Mouse (Mus musculus): ENCODE measurements around the gene Sorbs1.
A peak's percentile ranks its signal among the peaks of the same experiment; 100 is the strongest.

The Sorbs1 gene

DNA sequence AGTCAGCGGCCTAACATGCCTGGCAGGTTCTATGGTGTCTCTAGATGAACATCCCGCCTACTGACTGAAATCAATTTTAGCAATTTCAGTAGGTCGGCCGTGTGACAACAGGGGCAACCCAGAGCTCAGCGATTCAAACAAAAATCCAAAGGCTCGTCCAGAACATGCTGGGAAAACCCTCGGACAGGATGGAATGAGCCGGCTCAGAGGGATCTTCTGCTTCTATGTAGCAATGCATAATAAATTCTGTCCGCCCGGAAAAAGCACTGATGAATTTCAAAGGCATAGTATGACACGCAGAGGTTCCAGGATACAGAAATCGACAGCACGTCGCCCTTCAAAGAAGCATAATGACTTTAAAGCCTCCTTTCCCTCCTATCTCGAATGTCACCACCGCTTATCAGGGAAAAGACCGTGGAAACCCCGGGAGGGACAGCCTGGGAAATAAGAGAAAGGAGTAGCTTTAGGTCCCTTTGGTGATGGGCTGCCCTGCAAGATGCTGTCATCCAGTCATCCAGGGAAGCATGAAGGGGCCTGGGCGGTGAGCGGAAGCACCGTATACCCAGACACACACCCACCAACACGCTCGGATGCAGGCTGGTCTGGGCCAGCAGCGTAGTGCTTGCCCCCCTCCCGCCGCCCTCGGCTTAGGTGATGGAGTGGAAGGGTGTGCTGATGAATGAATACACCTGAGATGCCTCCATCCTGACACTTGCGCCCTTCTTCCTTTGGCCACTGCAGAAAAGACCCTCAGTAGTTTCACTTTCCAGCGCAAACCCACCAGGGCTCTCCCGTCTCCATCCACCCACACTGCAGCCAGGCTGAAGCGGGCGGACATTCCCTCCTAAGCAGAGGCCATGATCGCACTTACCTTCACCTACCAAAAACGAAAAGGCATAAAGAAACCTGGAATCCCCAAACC is 818 bp downstream of the Sorbs1 start:
- peak; percentile 69 for DNase-seq

DNA sequence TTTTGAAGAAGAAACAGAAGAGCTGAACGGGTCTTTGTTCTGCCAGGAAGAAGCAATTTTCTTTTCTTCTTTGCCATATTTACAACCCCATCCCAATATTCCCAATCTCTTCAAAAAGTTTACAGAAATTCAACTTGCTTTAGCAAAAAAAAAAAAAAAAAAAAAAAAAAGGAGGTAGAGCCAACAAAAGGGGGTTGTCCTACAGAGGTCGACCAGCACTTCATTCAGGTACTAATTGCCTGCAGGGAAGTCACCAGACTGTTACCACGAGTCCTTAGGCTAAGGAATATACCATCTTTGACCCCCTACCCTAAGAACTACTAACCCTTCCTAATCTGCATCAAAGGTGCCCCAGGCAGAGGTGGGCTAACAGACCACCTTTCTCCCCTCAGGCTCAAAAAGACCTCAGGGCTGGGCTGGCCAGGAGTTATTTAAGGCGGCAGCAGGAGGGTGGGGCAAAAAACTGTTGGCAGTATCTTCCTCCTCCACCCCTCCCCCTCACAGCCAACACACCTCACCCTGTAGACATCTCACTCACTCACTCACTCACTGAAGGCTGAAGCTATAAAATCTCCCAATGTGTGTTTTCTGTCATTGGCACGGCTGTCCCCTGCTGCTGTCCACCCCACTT is 1.8 kb downstream of the Sorbs1 start:
- peak; percentile 54 for DNase-seq

DNA sequence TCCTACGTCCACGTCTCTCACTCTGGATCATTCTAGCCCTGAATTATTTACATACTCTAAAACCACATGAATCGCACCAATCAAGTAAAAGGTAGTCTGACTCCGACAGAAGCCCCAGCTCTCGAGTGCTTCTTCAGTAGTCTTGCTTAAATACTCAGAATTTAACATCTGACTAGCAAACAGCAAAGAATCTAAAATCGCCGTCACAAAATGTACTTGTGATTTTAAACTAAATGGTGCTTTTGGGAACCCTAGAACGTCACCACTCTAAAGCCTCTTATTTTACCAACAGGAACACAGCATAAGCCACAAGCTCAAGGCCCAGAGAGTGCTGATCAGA is 2.5 kb downstream of the Sorbs1 start:
- DNase-seq, result peak; percentile 31

DNA sequence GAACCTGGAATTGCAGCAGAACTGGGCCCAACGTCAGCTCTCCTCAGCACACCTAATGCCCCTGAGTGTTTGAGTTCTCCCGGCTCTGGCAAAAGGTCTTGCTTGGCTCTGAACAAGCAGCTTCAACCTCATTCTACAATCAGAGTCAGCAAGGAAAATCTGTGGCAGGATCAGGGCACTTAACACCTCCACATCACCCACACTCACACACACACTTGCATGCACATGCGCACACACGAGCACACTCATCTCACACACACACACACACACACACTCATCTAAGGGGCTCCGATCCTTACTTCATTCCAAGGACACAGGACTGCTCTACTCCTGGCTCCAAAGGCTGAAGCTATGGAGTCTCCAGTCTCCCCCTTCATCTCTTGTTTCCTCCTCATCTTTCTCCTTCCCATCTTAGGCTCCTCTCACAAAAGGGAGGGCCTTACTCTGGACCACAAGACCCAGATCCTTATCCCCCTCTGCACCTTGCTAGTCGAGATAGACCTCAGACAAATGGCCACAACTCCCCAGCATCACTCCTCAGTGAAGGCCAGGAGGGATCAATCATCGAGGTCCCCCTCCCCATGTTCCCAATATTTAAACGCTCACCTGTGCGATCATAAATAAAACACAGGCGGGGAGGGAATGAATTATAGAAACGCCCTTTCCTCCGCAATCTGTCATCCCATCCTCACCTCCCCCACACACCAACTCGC is 3.0 kb downstream of the Sorbs1 start:
- DNase-seq, result no peak

DNA sequence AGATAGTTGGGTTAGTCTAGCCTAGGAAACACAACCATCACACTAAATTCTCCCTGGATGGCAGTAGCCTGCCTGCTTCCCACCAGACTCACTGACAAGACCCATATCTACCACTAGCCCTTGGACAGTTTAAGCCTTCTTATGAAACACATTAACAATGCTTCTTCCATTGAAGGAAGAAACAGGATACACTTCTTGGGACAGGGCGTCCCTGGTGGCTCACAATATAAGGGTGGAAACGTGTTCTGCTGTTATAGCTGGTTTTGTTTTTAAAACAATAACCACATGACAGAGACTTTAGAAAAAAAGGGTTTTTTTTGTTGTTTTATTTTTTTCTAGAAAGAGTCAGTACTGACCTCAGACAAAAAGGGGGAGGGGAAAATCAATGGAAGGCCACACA is 4.3 kb downstream of the Sorbs1 start:
- no peak for DNase-seq

DNA sequence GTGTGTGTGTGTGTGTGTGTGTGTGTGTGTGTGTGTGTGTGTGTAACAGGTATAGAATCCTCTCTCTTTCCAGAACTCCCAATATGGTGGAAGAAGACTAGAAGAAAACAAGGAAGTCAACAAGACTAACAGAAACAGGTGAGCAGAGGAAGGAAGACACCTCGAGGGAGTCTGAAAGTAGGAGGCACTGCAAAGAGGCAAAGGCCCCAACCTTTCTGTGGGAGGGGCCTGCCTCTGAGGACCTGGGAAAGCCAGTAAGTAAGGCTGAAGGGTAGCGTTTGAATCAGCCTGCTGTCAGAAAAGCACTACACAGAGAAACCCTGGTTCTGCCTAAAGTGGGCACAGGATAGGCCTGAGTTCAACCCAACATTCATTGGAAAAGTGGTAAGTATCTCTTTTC is 4.7 kb downstream of the Sorbs1 start:
- no peak for DNase-seq

DNA sequence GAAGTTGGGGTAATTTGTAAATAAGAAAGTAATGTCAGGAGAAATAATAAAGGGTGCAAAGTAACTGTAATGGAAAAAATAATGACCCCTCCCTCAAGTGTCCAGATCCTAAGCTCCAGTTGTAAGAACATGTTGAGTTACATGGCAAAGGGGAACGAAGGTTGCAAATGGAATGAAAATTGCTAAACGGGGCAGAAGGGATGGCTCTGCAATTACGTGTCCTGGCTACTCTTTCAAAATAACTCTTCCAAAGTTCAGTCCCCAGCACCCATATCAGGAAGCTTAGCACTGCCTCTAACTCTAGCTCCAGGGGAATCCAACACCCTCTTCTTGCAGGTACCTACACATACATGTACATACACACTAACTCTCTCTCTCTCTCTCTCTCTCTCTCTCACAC is 6.6 kb downstream of the Sorbs1 start:
- DNase-seq, result no peak

DNA sequence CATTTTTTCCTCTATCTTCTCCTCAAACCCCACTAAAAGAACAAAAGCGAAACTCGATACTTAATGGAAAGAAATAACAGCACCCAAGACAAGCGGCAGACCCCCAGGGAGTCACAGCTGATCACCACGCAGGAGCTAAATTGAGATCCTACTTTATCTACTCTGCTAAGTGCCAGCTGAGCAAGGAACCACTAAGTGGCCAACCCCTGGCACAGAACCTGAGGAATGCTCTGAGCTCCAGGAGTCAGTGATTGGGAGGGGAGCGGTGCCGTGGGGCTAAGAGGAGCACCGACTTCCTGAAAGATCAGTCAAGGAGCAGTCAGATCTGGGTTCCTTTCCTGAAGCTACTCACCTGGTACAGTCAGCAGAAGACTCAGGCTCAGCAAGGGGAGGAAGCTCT is 9.2 kb downstream of the Sorbs1 start:
- DNase-seq, result no peak

DNA sequence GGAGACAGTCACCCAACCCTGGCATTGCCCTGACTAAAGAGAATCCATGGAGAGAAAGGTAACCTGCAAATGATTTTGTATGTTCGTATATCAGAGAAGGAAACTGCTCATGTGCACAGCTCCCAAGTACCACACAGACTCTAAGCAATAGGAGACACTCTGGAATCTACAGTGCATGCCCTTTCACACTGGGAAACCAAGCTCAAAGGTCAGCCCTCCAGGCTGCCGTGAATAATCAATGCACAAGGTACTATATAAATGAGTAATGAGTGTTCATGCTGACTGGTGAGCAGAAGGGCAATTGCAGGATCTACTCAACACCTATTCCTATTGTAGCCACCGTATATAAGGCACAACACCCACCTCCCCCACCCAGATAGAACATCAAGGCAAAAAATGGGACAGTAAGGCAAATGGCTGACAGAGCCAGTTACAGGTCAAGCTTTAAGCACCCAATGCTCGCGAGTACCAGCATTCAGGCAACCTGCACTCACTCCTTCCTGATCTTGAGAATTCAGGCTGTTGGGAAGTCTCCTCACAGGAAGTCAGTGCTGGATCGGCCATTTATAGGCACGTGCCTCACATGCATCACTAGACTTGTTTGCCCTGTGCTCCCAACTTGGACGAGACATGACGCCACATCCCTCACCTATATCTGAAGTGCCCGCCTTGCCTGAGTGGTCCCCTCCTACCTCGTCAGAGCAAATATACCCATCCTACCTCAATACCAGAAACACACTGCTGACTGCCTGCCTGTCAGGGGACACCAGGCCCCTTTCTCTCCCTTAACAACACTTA is 13.4 kb downstream of the Sorbs1 start:
- DNase-seq, result no peak

DNA sequence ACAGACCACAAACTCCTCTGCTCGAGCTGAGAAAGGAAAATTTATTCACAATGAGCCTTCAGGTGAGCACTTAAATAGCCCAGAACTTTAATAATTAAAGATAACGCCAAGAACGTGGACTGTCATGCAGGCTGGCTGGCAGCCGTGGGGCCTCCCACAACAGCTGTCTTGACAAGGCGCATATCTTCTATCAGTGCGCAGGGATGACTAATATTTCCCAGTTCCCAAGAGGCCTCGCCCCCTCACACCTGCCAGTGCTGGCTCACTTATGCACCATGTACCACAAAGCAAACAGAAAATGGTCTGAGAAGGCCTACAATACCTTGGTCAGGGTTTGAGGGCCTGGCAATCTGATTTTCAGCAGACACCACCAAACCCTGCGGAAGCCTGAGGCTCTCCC is 14.4 kb downstream of the Sorbs1 start:
- DNase-seq, result no peak

DNA sequence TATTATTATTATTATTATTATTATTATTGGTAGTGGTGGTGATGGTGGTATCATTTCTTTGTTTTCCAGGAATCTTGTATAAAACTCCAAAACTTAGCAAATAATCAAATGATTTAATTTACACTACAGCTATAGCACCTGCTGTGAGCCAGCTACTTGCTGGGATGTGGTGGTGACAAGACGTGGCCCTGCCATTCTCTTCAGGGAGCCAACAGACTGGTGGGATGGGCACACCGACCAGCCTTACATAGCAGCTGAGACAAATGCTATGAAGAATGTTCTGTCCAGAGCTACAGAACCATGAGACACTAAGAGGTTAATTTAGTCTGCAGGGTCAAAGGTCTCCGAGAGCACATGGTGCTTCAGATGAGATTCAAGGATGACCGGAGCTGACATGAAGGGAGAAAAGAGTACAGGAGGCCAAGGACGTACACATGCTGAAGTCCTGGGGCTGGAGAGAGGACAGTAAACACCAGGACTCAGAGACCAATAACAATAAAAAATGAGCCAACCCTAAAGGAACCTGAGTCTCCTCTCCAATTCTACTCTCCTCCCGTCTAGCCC is 15.3 kb downstream of the Sorbs1 start:
- no peak for DNase-seq

DNA sequence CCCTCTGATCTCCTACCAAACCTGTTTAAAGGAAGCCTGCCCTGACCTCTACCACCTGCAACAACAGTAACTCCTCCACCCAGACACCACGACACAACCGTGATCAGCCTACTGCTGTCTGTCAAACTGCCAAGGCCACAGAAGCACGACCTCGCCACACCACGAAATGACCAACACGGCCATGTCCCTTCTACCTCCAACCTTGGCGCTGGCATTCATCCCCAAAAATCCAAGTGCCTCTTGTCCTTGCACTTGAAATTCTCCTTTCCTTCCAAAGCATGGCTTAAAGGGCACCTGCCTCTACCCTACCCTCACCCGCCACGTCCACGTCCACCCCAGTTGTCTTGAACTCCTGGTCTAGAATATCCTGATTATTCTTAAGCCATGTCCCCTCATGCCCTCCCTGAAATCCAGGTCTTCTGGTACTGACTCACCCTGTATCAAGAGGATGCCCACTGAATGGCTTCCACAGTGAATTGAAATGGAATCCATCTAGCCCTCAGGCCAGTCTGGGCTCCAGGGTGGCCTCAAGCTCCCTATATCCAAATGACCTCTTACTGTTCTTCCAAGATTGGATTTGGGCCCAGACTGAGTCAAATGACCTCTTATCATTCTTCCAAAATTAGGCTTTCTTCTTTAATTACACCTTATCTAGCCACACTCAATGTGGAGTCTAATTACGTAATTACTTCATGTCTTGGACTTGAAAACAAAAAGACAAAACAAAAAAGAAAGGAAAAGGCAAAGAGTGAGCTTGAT is 16.9 kb downstream of the Sorbs1 start:
- DNase-seq, result no peak

DNA sequence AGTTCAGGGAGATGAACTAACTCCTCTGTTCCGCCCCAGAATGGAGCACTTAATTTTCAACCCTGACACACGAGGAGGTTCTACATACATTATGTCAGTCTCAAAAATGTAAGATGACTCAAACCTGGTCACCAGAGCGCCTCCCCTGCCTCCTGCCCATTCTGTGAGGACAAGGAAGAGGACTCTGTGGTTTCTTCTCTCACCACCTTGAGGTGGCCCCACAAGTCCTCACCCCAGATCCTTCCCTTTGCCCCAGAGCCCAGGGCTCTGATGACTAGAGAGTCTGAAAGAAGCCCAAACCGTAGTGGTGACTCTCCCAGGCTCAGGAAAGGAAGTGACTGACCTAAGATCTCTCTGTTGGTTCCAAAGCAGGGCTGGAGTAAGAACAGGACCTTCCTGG is 17.5 kb downstream of the Sorbs1 start:
- no peak for DNase-seq

DNA sequence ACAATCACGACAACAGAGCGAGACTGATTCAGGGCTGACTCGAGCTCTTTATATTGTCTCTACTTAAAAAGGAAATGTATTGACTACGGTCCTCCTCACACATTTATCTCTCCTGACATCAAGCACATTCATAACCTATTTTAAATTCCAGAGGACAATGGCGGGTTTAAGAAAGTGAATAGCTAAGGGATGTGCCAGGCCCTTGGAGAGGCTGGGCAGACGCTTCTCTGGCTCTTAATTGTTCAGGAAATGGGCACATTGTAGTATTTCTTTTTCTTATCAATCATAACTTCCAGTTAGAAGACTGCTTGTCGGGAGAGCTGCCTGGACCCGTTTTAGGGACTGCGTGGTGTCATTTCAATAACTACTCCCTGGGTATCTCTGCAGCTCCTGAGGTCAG is 20.7 kb downstream of the Sorbs1 start:
- no peak for DNase-seq

DNA sequence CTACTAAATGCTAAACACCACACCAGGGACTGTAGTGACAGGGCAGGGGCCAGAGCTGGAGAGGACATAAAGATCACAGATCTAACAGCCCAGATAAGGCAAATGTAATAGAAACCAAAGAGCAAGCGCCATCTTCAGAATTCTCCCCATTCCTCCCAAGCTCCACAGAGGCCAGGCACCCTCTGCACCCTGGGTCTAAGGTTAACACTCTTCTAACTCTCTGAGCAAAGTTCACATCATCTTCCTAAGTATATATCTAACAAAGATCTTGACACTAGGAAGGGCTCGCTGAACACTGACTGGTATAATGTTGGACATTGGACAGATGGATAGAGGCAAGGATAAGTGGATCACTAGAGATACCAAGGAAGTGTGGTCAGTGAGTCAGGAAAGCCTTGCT is 22.1 kb downstream of the Sorbs1 start:
- no peak for DNase-seq

DNA sequence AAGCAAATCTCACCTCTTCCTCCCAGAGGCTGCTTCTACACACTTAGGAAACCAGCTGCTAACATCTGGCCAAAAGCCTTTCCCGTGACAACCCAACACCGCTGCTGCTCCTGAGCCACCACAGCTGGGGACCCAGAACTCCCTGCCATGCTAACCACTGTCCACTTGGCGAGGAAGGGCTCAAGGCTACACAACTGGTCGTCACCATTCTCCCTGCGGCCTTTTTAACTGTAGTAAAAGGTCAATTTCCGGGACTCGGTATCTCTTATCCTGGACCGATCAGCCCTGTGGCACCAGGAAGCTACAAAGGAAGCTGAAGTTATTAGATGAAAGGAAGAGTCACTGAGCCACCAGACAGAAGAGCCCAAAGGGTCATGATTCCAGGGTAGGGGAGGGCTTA is 22.8 kb downstream of the Sorbs1 start:
- no peak for DNase-seq

DNA sequence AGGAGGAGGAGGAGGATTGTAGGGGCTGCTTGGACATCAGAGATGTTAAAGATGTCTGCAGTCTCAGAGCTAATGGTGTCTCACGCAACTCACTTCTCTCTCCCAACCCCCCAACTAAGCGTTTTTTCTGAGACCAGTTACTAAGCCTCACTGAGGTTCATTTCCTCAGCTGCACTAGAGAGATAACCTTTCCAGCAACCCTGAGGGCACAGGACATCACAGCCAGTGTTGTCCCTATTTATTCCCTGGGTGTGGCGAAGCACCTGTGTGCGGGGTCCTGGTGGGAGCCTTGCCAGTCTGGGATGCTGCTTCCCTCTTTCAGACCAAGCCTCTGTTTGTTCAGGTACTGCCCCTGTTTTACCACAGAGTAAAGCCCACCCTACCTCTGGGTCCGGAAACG is 23.9 kb downstream of the Sorbs1 start:
- DNase-seq, result no peak

DNA sequence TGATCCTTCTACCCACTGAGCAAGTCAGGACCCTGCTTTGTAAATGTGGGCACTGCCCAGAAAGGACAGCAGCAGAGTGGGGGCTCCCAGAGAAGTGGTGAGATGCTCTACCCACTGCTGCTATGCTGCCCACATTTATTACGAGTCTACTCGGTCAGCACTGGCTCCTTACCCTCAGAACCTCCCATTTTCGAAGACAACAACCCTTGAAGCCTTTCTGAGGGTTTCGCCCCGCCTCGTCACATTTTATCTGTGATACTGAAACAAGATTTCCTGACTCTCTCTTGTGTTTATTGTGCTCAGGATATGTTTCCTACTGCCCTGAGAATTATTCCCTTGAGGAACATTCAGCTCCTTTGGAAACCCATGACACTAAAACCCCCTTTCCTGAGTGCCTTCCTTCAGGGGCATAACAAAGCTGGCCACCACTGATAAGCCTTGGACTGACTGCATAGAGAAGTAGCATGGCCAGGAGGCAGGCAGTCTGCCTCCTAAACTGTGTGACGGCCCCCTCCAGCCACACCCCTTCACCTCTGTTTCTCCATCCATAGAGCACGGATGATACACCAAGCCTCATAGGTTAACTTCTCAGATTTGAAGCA is 24.6 kb downstream of the Sorbs1 start:
- DNase-seq, result no peak

DNA sequence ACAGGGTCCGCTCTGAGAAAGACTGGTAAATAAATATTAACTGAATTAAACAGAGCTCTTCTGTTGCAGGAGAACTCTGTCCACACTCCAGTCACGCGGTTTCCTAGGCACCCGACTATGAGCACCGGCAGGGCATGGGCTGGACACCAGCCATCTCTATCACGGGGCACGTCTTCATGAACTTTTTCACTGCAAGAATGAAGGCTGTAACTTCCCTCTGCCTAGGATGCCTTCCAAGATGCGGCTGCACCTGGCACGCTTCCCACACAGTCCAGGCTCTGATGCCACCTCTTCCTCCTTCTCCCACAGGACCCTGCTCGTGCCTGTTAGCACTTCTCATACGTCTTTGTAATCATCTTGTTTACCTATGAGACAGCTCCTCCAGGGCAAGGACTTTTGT is 26.0 kb downstream of the Sorbs1 start:
- no peak for DNase-seq

DNA sequence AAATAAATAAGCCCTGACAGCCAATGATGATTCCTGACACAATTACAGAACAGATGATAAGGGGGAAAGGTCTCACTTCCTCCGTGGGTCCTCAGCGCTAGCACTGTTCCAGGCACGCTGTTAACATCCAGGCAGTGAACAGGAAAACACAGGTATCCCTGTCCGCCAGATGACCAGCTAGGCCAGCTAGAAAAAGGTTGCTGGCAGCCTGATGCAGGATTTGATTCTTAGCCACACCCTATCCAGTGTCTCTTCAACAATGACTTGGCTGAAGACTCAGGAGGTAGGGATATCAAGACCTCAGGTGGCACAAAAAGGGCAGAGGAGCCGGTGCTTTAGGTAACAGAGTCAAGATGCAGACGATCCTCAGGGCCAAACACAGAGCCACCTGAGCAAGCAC is 32.5 kb downstream of the Sorbs1 start:
- DNase-seq, result no peak

DNA sequence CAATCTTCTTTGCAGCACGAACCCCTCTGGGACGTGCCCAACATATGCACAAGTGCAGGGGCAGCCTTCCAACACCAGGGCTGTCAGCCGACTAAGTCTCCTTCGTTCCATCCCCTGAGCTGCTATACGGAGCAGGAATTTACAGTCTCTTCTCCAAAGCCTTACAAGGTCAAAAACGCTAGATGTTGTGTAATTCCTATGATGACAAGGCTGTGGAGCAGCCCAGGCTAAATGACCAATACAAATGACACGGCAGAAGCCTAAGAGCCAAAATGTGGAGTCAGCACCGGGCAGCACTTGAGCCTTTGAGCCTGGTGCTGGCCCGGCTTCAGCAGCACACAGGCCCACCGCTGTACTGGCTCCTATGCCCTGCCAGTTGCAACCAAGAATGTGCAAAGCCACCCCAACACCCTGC is 35.4 kb downstream of the Sorbs1 start:
- DNase-seq, result no peak

Measured in cerebellum, adult 9-10 months (tissue).